Mouse (Mus musculus): ENCODE measurements around the gene Glis3. TPM values are rescaled to one million over a fixed set of nuclear protein-coding genes. Genes with fewer than 3 reads are reported as not detected.

Gene Glis3
- polyA plus RNA-seq, 1 experiment from 2014 or later, result 7.9 TPM

DNA sequence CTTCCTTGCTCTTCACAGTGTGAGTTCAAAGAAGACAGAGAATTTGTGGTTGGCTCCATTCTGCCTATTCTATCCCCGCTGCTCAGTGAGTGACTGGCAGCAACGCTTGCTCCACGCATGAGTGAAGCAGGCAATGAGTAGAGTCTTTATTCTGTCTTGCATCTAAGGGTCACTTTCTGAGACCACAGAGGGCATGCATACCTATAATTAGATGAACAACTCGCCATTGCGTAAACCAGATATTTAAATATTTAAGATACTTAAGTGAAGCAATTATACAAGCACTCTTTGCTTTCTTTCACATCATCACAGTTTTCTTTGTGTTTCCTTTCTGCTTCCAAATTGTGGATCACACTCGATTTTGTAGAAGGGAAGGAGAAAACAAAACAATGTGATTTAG, 163.4 kb downstream of the Glis3 start:
- H3K36me3 ChIP-seq (ENCODE audit: control insufficient read depth, insufficient read depth, low read length), result no peaks in the 10 kb centered on the region
- no peak overlapping the region for H3K9ac ChIP-seq (ENCODE audit: low read depth, low read length)
- H3K4me1 ChIP-seq (ENCODE audit: control insufficient read depth, insufficient read depth, low read length), result peaks cover 17% of the 10 kb centered on the region; the same call in 1 of the 2 replicates
- no peak overlapping the region for H3K4me2 ChIP-seq (replicated peaks; ENCODE audit: low read depth, low read length)
- no peak for ATAC-seq (ENCODE audit: low FRiP score, low TSS enrichment)
- no peaks in the 10 kb centered on the region for H3K9me3 ChIP-seq (ENCODE audit: control insufficient read depth, low read length)
- H3K27ac ChIP-seq (ENCODE audit: low read depth, low read length), result no peak overlapping the region
- 70% methylated on average over 6 of the region's 6 CpGs for WGBS
- H3K27me3 ChIP-seq (ENCODE audit: control insufficient read depth, insufficient read depth, low read length), result no peaks in the 10 kb centered on the region
- no peak overlapping the region for H3K4me3 ChIP-seq (ENCODE audit: low read length)

DNA sequence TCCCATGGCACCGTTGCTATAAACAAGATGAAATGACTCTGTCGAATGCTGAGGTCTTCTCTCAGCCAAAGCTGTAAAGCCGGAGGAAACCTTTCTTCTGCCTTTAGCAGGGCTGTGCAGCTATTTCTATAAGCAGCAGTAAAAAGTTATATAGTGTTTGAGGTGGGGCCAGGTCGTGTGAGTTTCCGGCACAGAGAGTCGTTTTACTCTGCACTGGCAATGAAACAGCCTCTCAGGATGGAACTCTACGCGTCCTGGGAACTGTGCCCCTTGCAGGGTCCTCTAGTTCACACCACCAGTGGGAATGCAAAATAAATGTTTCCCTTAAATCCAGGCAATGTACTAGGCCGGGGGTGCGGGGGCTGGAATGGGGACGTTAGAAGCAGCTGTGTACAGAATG, 167.4 kb downstream of the Glis3 start:
- H3K4me3 ChIP-seq (ENCODE audit: low read length), result no peak overlapping the region
- H3K4me1 ChIP-seq (ENCODE audit: control insufficient read depth, insufficient read depth, low read length), result 0 out of 2 replicates have a peak, but pooled peaks cover 4% of the 10 kb centered on the region
- H3K4me2 ChIP-seq (replicated peaks; ENCODE audit: low read depth, low read length), result no peak overlapping the region
- H3K27ac ChIP-seq (ENCODE audit: low read depth, low read length), result no peak overlapping the region
- no peaks in the 10 kb centered on the region for H3K36me3 ChIP-seq (ENCODE audit: control insufficient read depth, insufficient read depth, low read length)
- peak; percentile 68; the same call in 1 of the 2 replicates for ATAC-seq (ENCODE audit: low FRiP score, low TSS enrichment)
- H3K27me3 ChIP-seq (ENCODE audit: control insufficient read depth, insufficient read depth, low read length), result no peaks in the 10 kb centered on the region
- whole genome bisulfite sequencing, result 20% methylated on average over 11 of the region's 11 CpGs
- H3K9me3 ChIP-seq (ENCODE audit: control insufficient read depth, low read length), result no peaks in the 10 kb centered on the region
- no peak overlapping the region for H3K9ac ChIP-seq (ENCODE audit: low read depth, low read length)

DNA sequence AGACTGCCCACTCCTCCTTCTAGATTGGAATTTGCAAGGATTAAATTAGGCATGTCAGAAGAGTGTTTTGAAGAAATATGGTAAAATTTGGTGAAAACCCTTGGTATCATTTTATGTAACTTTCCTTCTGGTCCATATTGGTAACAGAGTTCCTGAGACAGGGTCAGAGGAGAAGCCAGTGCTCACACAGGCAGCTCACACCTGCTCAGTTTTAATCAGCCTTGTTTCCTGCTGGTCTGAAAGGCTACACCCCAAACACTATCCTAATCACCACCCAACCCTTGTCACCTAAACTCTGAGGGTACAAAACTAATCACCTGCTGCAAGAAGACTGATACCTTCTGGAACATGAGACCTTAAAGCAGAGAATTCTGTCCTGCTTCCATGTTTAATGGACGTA, 168.0 kb downstream of the Glis3 start:
- 48% methylated on average over 1 of the region's 1 CpGs for WGBS
- no peaks in the 10 kb centered on the region for H3K36me3 ChIP-seq (ENCODE audit: control insufficient read depth, insufficient read depth, low read length)
- H3K4me1 ChIP-seq (ENCODE audit: control insufficient read depth, insufficient read depth, low read length), result 0 out of 2 replicates have a peak, but pooled peaks cover 4% of the 10 kb centered on the region
- H3K9ac ChIP-seq (ENCODE audit: low read depth, low read length), result no peak overlapping the region
- no peak for ATAC-seq (ENCODE audit: low FRiP score, low TSS enrichment)
- no peaks in the 10 kb centered on the region for H3K9me3 ChIP-seq (ENCODE audit: control insufficient read depth, low read length)
- no peak overlapping the region for H3K4me3 ChIP-seq (ENCODE audit: low read length)
- no peak overlapping the region for H3K4me2 ChIP-seq (replicated peaks; ENCODE audit: low read depth, low read length)
- H3K27ac ChIP-seq (ENCODE audit: low read depth, low read length), result no peak overlapping the region
- no peaks in the 10 kb centered on the region for H3K27me3 ChIP-seq (ENCODE audit: control insufficient read depth, insufficient read depth, low read length)

- no peak overlapping the region for H3K27ac ChIP-seq (ENCODE audit: low read depth, low read length)
- no peaks in the 10 kb centered on the region for H3K9me3 ChIP-seq (ENCODE audit: control insufficient read depth, low read length)
- no peaks in the 10 kb centered on the region for H3K27me3 ChIP-seq (ENCODE audit: control insufficient read depth, insufficient read depth, low read length)
- no peaks in the 10 kb centered on the region for H3K36me3 ChIP-seq (ENCODE audit: control insufficient read depth, insufficient read depth, low read length)
- no peaks in the 10 kb centered on the region for H3K4me1 ChIP-seq (ENCODE audit: control insufficient read depth, insufficient read depth, low read length)
- H3K9ac ChIP-seq (ENCODE audit: low read depth, low read length), result no peak overlapping the region
- no peak for ATAC-seq (ENCODE audit: low FRiP score, low TSS enrichment)
- 37% methylated on average over 6 of the region's 6 CpGs for WGBS
- H3K4me3 ChIP-seq (ENCODE audit: low read length), result no peak overlapping the region
- no peak overlapping the region for H3K4me2 ChIP-seq (replicated peaks; ENCODE audit: low read depth, low read length)
Observed at GRCm38 (mm10) chr19:28505376-28505775, 174.5 kb downstream of the Glis3 start.

- Histone ChIP-seq H3K27me3 (ENCODE audit: control insufficient read depth, insufficient read depth, low read length) (no peaks in the 10 kb centered on the region), H3K36me3 (ENCODE audit: control insufficient read depth, insufficient read depth, low read length) (no peaks in the 10 kb centered on the region), H3K4me2 (replicated peaks; ENCODE audit: low read depth, low read length) (no peak overlapping the region), H3K9ac (ENCODE audit: low read depth, low read length) (no peak overlapping the region), H3K9me3 (ENCODE audit: control insufficient read depth, low read length) (no peaks in the 10 kb centered on the region), H3K4me1 (ENCODE audit: control insufficient read depth, insufficient read depth, low read length) (no peaks in the 10 kb centered on the region), H3K27ac (ENCODE audit: low read depth, low read length) (no peak overlapping the region), H3K4me3 (ENCODE audit: low read length) (no peak overlapping the region)
- no peak for ATAC-seq (ENCODE audit: low FRiP score, low TSS enrichment)
- 82% methylated on average over 12 of the region's 12 CpGs for WGBS
Observed at GRCm38 (mm10) chr19:28503011-28503410, 176.9 kb downstream of the Glis3 start.

GRCm38 (mm10) chr19:28500975-28501374, 178.9 kb downstream of the Glis3 start:
- H3K4me2 ChIP-seq (replicated peaks; ENCODE audit: low read depth, low read length), result no peak overlapping the region
- no peaks in the 10 kb centered on the region for H3K4me1 ChIP-seq (ENCODE audit: control insufficient read depth, insufficient read depth, low read length)
- 75% methylated on average over 9 of the region's 9 CpGs for WGBS
- no peak overlapping the region for H3K9ac ChIP-seq (ENCODE audit: low read depth, low read length)
- ATAC-seq (ENCODE audit: low FRiP score, low TSS enrichment), result no peak
- H3K27ac ChIP-seq (ENCODE audit: low read depth, low read length), result no peak overlapping the region
- H3K4me3 ChIP-seq (ENCODE audit: low read length), result no peak overlapping the region
- H3K36me3 ChIP-seq (ENCODE audit: control insufficient read depth, insufficient read depth, low read length), result no peaks in the 10 kb centered on the region
- H3K27me3 ChIP-seq (ENCODE audit: control insufficient read depth, insufficient read depth, low read length), result no peaks in the 10 kb centered on the region
- no peaks in the 10 kb centered on the region for H3K9me3 ChIP-seq (ENCODE audit: control insufficient read depth, low read length)

DNA sequence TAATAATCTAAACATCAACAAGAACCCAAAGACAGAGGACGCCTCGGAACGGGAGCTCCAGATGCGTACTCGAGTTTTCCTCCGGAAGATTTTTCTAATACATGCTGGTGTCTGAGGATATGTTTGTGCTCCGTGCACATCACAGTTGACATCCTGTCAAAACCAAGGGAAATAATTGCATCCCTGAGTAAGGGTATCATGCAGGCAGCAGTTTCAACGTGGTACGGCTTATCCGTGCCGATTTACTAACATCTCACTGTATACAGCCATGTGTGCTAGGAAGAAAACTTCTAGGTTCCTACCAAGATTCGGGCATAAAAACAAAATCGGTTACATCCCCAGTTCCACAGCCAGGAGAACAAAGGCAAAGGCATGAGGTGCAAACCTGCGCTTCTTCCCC, 179.4 kb downstream of the Glis3 start:
- H3K36me3 ChIP-seq (ENCODE audit: control insufficient read depth, insufficient read depth, low read length), result no peaks in the 10 kb centered on the region
- H3K4me3 ChIP-seq (ENCODE audit: low read length), result no peak overlapping the region
- ATAC-seq (ENCODE audit: low FRiP score, low TSS enrichment), result no peak
- no peak overlapping the region for H3K9ac ChIP-seq (ENCODE audit: low read depth, low read length)
- no peak overlapping the region for H3K27ac ChIP-seq (ENCODE audit: low read depth, low read length)
- H3K4me1 ChIP-seq (ENCODE audit: control insufficient read depth, insufficient read depth, low read length), result no peaks in the 10 kb centered on the region
- WGBS, result 97% methylated on average over 14 of the region's 14 CpGs
- no peaks in the 10 kb centered on the region for H3K9me3 ChIP-seq (ENCODE audit: control insufficient read depth, low read length)
- no peaks in the 10 kb centered on the region for H3K27me3 ChIP-seq (ENCODE audit: control insufficient read depth, insufficient read depth, low read length)
- no peak overlapping the region for H3K4me2 ChIP-seq (replicated peaks; ENCODE audit: low read depth, low read length)

DNA sequence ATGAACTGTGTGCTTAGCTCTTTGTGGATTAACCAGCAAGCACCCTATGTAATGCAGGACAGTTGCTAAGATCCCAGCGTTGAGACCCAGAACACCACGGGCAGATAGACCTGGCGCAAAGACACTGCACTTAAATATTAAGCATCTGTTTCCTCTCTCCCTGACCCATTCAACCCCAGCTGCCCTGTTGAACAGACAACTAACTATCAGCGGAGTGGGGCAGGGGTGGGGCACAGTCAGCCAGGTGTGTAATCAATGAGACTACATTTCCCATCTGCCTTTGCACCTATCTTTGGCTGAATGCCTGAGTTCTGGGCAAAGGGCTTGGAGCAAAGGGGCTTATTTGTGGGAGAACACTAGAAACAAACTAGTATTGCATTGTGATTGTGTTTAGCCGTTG, 180.1 kb downstream of the Glis3 start:
- Histone ChIP-seq H3K27me3 (ENCODE audit: control insufficient read depth, insufficient read depth, low read length) (no peaks in the 10 kb centered on the region), H3K36me3 (ENCODE audit: control insufficient read depth, insufficient read depth, low read length) (no peaks in the 10 kb centered on the region), H3K4me3 (ENCODE audit: low read length) (no peak overlapping the region), H3K9me3 (ENCODE audit: control insufficient read depth, low read length) (no peaks in the 10 kb centered on the region), H3K27ac (ENCODE audit: low read depth, low read length) (no peak overlapping the region), H3K4me1 (ENCODE audit: control insufficient read depth, insufficient read depth, low read length) (no peaks in the 10 kb centered on the region), H3K9ac (ENCODE audit: low read depth, low read length) (no peak overlapping the region), H3K4me2 (replicated peaks; ENCODE audit: low read depth, low read length) (no peak overlapping the region)
- ATAC-seq (ENCODE audit: low FRiP score, low TSS enrichment), result no peak
- 86% methylated on average over 5 of the region's 5 CpGs for WGBS

DNA sequence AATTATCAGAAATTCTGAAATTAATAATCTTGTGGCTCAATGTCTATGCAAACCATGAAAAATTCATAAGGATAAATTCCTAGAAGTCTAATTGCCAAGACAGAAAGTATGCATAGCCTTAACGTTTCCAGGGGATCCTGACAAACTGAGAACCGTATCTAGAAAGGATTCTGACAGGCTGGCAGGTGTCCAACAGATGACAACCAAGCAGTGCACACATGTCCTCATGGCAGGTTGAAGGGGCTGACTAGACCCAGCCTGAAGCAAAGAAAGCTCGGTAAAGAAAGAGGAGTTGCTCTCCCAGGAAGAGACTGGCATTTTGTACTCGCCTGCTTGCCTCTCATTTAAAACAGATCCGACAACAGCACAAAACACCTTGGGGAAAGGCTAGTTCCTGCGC, 184.0 kb downstream of the Glis3 start:
- Histone ChIP-seq H3K36me3 (ENCODE audit: control insufficient read depth, insufficient read depth, low read length) (no peaks in the 10 kb centered on the region), H3K4me3 (ENCODE audit: low read length) (no peak overlapping the region), H3K4me2 (replicated peaks; ENCODE audit: low read depth, low read length) (no peak overlapping the region), H3K27ac (ENCODE audit: low read depth, low read length) (no peak overlapping the region), H3K27me3 (ENCODE audit: control insufficient read depth, insufficient read depth, low read length) (no peaks in the 10 kb centered on the region), H3K9me3 (ENCODE audit: control insufficient read depth, low read length) (no peaks in the 10 kb centered on the region), H3K4me1 (ENCODE audit: control insufficient read depth, insufficient read depth, low read length) (0 out of 2 replicates have a peak, but pooled peaks cover 5% of the 10 kb centered on the region), H3K9ac (ENCODE audit: low read depth, low read length) (no peak overlapping the region)
- 83% methylated on average over 6 of the region's 6 CpGs for WGBS
- no peak for ATAC-seq (ENCODE audit: low FRiP score, low TSS enrichment)

Measured in kidney, embryonic 14.5 days (tissue).